Mouse (Mus musculus): ENCODE data around the gene Gnpnat1.

Gene Gnpnat1

DNA sequence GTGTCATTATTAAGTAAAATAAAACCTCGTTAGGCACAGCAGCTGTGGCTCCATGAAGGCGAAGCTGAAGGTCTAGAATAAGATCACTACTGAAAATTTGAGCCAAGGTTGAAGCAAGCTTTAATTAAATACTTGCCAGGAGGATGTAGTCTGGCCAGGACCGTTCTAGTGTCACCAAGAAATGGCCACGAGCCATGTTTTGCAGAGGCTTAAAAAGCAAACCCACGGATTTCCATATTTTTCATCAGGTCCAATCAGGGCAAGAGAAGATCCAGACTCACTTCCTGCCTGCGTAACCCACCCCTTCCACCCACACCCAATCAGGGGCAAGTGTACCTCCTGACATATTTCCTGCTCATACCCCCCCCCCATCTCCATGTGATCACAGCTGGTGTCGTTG lies 1.1 kb downstream of the Gnpnat1 start:
- in situ Hi-C loops (cut with MboI, MseI) = no loop called here

DNA sequence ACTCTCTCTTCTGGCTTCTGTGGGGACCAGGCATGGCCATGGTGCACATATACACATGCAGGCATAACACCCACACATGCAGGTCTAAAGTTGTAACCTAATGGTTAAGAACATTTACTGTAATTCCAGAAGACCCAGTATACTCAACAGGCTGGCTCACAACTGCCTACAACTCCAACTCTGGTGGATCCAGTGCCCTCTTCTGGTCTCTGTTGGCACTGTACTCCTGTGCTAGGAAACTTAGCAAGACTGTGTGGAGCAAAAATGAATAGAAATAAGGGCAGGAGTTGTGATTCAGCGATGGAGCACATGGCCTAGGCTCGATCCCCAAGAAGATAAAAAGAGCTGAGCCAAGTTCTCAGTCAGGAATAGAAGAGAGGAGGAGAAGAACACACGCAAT lies 4.9 kb downstream of the Gnpnat1 start:
- in situ Hi-C loops (cut with MboI, MseI) = loop anchor here (25.0 kb wide), 1 partner anchor 1387 kb away; the partner anchor contains the start of gene Cnih1

- in situ Hi-C loops (cut with MboI, MseI) = loop anchor here (5.0 to 25.0 kb wide), 2 partner anchors 37 to 1398 kb away; partner anchors contain the start of genes Cnih1 and Styx
Observed at GRCm38 (mm10) chr14:45389194-45389593, 15.5 kb downstream of the Gnpnat1 start.

DNA sequence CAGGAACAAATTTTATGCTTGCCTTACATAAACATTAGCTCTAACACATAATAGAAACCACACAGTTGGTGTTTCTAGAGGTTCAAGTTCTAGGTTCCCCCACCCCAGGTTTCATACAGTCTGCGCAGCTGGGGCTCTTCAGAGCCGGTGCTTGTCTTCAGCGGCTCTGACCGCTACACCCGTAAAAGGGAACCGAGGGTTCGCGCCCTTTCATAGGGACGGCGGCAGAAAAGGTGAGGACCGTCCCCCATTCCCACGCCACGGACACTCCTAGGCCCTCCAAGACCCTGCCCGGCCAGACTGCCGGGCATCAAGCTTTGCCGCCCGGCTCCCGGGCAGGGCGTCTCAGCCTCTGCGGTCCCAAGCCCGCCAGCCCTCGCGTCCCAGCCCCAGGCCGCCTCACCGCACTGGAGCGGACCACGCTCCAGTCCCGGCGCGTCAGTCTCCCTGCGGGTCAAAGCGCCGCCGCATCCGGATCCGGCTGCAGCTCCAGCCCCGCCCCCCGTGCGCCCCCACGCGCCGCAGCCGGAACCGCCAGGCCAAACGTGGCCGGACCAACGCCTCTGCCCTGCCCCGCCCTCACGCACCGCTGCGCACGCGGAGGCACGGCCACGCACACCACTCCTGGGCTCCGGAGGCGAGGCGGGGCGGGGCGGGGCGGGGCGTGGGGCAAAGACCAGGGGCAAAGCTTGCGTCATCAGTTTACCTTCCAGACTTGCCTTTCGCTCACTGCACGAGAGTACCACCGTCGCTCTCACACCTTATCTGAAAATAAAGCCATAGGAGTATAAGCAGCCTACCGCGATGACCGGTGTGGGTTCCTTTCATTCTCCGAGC lies 16.1 kb downstream of the Gnpnat1 start:
- in situ Hi-C loops (cut with MboI, MseI) = loop anchor here (5.0 to 25.0 kb wide), 2 partner anchors 36 to 1399 kb away; partner anchors contain the start of genes Cnih1 and Styx

DNA sequence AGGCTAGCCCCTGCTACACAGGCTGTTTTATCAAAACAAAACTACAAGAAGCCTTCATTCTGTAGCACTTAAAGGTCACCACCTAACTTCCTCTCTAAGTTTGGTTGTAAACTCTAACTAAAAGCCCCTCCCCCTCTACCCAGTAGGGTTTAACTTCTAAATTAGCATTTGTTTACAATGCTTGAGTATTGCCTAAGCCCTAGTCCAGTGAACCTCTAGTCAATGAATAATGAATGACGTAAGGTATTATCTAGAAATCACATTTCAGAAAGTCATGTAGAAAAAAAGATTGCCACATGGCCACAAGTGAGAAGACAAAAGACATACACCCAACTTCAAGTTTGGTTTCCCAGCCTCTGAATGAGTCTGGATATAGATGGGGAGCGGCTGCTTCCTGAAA lies 17.2 kb downstream of the Gnpnat1 start:
- in situ Hi-C loops (cut with MboI, MseI) = loop anchor here (5.0 to 25.0 kb wide), 2 partner anchors 35 to 1400 kb away; partner anchors contain the start of genes Cnih1 and Styx

- in situ Hi-C loops (cut with MboI, MseI) = loop anchor here (5.0 to 25.0 kb wide), 2 partner anchors 33 to 1402 kb away; partner anchors contain the start of genes Cnih1 and Styx
Observed at GRCm38 (mm10) chr14:45385596-45385995, 19.1 kb downstream of the Gnpnat1 start.

GRCm38 (mm10) chr14:45382912-45383311 lies 21.8 kb downstream of the Gnpnat1 start:
- in situ Hi-C loops (cut with MboI, MseI) = loop anchor here (25.0 kb wide), 1 partner anchor 1404 kb away; the partner anchor contains the start of gene Cnih1

GRCm38 (mm10) chr14:45380756-45381155 lies 24.0 kb downstream of the Gnpnat1 start:
- in situ Hi-C loops (cut with MboI, MseI) = loop anchor here (25.0 kb wide), 1 partner anchor 1407 kb away; the partner anchor contains the start of gene Cnih1

GRCm38 (mm10) chr14:45378771-45379170 lies 25.9 kb downstream of the Gnpnat1 start:
- in situ Hi-C loops (cut with MboI, MseI) = loop anchor here (25.0 kb wide), 1 partner anchor 1409 kb away; the partner anchor contains the start of gene Cnih1

DNA sequence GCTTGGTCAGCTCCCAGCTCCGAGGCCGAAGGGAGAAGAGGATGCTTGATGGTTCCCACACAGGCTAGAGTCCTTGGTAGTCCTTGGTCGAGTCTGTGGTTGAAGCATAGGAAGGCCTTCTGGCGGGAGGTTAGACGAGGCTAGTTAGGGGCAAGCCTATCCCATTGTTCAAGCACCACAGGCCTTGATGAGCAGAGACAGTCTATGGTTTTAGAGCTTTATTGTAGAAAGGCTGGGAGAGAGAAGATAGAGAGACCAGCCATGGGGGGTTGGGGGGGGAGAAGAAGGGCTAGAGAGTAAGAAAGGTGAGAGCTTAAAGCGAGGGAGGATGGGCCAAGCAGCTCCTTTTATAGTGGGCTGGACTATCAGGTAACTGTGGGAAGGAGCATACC lies 39.5 kb downstream of the Gnpnat1 start:
- in situ Hi-C loops (cut with MboI, MseI) = no loop called here

DNA sequence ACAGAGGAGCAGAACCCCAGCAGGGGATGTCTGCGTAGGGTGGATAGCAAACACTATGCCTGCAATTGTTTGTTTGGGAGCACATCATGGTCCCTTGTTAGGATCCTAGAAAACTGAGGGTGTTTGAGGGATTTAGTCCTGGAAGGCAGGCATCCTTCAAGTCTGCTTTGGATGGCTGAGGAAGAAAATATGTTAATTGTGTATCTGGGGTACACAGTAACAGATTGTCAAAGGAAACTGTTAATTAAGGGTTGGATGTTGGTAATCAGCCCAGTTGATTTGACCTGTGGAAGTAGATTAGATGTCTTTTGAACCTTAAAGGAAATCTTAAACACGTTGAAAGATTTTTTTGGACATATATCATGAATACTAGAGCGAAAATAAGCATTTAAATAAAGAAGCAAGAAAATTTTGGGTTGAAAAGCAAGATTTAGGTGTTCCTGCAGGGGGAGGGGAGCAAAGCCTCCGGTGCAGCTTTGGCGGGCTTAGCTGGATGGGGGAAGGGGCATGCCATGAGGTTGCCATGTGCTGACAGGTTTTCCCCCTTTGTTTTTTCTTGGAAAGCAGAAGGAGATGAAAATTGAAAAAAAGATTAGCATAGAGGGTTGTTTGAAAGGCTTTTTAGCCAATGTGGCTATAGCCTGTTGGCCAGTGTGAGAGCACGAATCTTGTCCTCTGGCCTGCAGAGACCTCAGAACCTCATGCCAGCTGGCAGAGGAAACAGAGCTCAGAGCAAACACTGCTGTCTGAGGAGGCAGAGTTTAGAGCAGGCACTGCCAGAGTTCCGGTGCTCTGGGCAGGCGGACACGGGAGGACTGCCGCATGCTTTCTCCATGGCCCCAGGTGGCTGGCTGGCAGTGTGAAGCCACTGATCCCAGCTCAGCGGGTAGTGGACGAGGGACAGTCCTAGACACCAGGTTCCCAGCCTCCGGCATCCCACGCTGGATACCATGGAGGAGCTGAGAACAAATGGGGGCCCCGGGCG lies 40.2 kb downstream of the Gnpnat1 start:
- in situ Hi-C loops (cut with MboI, MseI) = no loop called here

DNA sequence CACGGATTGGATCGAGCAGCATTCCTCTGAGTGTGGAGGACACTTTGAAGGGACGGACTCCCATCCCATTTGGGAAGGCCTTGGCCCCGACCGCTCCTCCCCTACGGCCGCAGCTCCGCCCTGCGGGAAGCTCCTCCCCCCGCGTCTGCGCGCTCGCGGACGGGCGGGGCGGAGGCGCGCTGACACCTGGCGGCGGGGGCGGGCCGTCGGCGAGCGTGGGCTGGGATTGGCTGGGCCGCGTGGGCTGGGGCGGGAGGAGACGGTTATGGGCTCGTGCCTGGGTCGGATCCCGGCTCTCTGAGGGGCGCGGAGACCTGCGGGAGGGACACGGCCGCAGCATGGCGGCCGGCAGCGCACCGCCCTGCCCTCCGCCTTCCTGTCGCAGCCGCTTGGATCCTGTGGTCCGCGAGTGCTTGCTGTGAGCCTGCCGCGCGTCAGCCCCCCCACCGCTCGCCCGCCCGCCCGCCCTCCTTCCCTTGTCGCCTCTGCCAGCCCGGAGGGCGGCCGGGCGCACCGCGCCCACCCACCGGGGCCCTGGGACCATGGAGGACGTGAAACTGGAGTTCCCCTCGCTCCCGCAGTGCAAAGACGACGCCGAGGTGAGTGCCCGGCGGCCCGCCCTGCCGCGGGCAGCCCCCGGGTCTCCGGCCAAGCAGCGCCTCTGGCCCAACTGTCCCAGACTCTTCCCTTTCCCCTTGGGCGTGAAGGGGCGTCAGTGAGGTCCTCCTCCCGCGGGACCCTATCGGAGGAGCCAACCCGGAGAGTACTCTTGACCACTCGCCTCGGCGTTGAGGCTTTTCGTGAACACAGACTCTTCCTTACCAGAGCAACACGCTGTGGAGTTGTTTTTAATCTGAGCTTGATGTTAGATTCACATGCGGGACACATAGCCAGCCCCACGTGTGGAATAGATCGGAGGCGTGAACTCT lies 53.5 kb downstream of the Gnpnat1 start, which contains the start of gene Styx:
Styx (plus strand) TSS at position 163 of the 929 bp plus-strand sequence.
- in situ Hi-C loops (cut with MboI, MseI) = loop anchor here (5.0 kb wide), 1 partner anchor 36 kb away; no protein-coding TSS in a partner anchor

DNA sequence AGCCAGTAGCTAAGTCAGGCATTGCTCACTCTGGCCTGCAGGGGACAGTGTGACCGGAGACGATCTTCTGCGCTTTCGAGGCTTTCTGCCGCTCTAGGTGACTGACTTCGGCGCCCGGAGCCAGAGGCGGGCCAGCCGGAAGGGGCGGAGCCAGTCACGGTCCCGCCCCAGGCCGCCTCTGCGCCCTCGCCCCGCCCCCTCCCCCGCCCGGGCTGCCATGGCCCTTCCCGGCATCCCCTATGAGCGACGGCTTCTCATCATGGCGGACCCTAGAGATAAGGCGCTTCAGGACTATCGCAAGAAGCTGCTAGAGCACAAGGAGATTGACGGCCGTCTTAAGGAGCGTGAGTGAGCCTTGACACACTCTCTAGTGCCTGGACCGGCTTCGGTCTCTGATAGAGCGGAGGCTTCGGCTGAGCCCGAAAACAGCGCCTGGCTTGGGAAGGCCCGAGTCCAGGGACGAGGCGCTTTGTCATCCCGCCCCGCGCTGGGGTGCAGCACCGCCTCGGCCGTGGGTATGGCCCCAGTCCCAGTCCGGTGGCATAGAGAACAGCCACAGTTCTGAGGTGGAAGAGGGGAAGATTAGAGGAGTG lies 75.0 kb downstream of the Gnpnat1 start, which contains the start of gene Psmc6:
Psmc6 (plus strand) TSS at position 200 of the 593 bp plus-strand sequence.
- in situ Hi-C loops (cut with MboI, MseI) = no loop called here

DNA sequence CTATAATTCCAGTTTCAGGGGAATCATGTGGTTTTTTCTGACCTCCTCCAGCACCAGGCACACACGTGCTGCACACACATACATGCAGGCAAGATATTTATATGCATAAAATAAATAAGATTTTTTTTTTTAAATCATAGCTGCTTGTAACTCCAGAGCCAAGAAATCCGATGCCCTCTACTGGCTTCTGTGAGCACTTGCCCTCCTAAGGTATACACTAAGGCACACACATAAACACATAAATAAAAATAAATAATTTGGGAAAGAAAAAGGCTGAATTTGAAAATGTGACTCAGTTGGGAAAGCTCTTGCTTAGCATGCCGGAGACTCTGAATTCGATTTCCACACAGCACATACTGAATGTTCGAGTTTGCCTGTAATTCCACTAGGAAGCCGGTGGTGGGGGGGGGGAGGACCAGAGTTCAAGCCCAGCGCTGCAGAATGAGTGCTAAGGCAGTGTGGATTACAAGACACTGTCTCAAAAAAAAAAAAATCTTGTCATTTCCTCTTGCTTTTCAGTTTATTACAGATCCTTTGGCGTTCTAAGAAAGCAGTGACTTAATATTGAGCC lies 75.6 kb downstream of the Gnpnat1 start:
- in situ Hi-C loops (cut with MboI, MseI) = no loop called here

DNA sequence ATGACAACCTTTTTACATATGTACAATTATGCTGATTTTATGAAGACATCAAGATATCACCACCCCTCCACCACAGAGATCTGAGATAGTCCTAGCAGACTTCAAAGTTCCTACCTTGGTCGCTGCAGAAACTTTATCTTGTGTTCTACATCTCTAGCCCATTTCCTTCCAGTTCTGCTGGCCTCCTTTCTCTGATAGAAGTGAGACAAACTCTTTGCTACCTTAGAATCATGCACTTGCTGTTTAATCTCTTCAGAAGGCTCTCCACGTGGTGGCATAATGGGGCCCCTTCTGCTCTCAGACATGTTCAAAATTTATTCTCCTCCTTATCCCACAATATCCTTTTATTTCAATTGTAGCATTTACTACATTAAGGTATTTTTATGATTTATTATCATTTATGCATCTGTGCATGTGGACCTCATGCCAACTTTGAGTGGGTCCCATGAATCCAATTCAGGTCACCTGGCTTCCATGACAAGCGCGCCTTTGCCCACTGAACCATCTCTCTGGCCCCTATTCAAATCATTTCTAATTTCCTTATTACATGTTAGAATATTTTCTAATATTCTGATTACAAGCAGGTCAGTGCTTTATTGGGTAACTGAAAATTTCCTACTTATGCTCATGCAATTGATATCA lies 76.5 kb downstream of the Gnpnat1 start:
- in situ Hi-C loops (cut with MboI, MseI) = no loop called here
